Mouse (Mus musculus) adrenal gland, postnatal 4 days (tissue): ENCODE results near the gene 1700020D05Rik. TPM values are rescaled to one million over a fixed set of nuclear protein-coding genes. Genes with fewer than 3 reads are reported as not detected.

Source experiments
- DNase-seq, 2 experiments: peaks; one replicate each; pipeline ENCODE4 v3.0.0; 2021 to 2022; ENCODE audit warnings: low spot score in 2 of 2, mixed read lengths in 2 of 2
- total RNA-seq, 2 experiments: library from RNA; stranded (reverse); gene quantifications; 2 replicates each; pipeline ENCODE4 v1.2.3; 2021

1700020D05Rik gene
- total RNA-seq, 2 experiments from 2014 or later, result 3.0 to 3.5 TPM

GRCm38 (mm10) chr19:5477004-5477667 is 26.5 kb downstream of the 1700020D05Rik start:
- DNase-seq, result no peak

DNA sequence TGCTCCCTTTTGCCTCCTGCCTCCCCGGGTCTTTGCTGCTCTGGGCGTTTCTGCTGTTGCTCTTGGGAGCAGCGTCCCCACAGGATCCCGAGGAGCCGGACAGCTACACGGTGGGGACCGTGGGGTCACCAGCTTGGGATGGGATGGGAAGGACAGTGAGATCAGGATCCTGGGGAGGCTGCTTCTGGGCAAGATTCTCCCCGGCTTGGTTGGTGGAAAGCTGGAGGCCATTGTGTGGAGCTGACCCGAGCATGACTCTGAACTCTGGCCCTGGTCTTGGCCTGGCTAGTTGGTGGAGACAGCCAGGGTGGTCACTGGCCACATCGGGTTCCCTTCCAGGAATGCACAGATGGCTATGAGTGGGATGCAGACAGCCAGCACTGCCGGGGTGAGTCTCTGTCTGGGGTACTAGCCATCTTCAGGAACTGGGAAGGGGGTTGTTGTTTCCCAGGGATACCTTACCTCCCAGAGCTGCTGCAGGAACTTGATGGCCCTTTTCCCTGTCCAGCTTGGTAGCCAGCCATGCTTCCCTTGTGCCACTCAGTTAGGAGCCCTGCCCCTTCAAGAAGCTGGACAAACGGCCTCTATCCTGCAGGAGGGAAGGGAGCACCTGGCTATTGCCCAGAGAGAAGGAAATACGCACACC is 28.4 kb downstream of the 1700020D05Rik start:
- no peak for DNase-seq

DNA sequence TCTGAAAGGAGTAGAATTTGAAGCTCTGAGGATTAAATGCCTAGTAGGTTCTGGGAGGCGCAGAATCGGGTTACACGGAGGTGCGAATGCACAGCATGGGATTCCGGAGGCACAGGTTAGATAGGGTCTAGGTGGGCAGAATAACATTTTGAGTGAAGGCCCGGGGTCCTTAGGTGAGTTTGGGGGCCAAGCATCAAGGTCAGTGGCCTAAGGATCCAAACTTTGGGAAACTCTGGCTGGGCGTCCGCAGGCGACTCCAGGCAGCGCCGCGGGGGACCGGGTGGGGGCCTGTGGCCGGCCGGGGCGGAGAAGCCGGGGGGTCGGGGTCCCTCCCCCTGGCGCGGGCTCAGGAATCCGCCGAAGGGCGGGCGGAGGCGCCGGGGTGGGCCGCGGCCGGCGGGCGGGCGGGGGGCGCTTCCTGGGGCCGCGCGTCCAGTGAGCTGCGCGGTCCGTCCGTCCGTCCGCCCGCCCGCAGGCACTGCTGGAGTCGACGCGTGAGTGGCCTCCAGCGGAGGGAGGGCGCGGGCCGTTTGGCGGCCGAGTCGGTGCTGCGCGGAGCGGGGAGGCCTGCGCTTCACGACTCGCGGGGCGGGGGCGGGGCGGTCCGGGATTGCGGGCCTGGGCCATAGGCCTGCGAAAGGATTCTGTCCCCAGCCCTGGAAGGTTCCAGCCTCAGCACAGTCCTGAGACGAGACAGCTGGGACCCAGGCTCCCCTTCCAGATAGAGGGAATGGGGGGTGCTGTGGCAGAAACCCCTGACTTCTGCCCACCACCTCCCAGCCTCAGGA is 29.1 kb downstream of the 1700020D05Rik start:
- DNase-seq, result no peak

GRCm38 (mm10) chr19:5473720-5474119 is 29.9 kb downstream of the 1700020D05Rik start, which contains the start of gene Efemp2:
TSS of gene Efemp2 (plus strand) at chr19:5473954.
- peak; percentile 43 to 73 for DNase-seq

DNA sequence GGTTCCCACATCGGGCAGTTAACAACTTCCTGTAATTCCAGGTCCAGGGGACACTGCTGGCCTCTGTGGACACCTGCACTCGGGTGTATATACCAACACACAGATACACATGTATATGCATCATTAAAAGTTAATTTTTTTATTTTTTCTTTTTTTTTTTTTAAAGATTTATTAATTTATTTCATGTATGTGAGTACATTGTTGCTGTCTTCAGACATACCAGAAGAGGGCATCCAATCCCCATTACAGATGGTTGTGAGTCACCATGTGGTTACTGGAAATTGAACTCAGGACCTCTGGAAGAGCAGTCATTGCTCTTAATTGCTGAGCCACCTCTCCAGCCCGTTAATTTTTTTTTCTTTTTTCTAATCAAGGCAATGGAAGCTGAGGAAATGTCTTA is 30.7 kb downstream of the 1700020D05Rik start:
- no peak for DNase-seq

DNA sequence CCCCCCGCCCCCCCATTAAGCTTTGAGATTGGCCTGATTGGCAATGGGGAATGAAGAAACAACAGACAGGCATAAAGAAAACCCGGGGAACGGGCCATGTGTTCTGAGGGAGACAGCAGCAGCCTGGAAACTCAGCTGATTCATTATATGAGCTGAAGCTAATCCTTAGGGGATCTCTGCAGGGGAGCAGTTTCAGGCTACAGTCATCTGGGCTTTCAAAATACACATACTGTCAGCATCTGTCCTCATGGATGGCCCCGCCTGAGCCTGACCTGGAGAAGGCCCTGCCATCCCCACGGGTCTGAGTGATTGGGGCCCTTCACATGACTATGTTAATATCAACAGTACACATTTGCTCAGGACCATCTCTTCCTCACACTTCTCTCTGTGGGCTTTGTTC is 31.7 kb downstream of the 1700020D05Rik start:
- DNase-seq, result no peak

DNA sequence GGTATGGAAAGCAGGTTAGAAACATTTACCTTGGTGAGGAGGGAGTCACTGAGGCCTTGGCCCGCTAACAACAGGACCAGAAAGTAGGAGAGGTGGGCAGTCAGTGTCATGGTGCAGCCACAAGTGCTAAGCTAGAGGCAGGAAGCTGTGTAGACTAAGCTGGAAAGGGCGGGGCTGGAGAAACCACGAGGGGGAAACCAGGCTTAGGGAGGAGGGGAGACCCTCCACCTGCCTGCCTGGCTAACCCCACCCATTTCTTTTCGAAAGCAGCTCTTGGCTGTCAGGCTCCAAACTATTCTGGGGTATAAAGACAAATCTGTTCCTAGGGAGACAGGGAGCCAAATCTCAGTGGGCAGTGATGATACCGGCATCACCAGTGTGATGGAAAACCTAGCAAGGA is 35.2 kb downstream of the 1700020D05Rik start, which contains the start of gene Ctsw:
Gene Ctsw (minus strand): TSS at position 134 of the 400 bp plus-strand sequence.
- no peak for DNase-seq

- no peak for DNase-seq
Measured at GRCm38 (mm10) chr19:5466916-5467500, 36.6 kb downstream of the 1700020D05Rik start.

DNA sequence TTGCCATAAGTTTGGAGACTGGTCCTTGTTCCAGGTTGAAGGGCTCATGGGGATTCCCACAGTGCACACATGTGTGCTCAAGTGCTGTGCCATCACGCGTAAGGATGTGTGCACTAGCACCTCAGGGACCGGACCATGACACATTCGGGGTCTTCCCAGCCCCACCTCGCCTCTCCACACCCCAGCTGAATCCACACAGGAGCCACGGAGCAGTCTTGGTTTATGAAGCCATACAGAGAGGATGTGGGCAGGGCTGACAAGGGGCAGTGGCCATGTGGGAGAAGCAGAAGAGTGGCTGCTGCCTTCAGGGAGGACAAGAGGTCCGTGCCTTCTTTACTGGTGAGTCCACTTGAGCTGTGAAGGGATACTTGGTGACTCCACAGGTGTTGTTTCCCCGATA is 38.5 kb downstream of the 1700020D05Rik start:
- DNase-seq, result no peak

DNA sequence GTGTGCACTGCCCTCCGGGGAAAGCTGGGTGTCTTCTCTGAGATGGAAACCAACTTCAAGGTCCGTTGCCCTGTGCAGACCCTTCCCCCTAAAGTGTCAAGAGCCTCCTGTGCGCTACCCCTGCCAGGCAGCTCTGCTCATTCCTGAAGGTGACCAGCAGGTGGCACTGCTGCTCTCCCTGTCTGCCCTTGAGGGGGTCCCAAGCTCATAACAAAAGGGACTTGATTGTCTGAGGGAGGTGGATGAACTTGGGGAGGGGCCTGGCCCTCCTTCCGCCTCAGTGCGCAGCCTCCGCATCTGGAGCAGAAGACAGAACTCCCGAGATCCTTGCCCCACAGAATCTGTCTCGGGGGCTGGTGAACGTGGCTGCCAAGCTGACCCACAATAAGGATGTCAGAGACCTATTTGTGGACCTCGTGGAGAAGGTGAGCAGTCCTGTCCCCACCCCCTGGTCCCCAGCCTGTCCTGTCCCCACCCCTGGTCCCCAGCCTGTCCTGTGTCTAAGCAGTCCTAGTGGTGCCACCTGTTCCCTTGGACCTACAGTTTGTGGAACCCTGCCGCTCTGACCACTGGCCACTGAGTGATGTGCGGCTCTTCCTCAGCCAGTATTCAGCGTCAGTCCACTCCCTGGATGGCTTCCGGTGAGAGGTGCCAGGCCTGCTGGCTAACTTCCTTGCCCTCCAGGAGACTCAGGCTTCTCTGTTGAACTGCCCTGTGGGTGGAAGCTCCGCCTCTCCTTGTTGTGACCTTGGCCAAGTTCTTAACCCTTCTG is 39.6 kb downstream of the 1700020D05Rik start:
- no peak for DNase-seq

GRCm38 (mm10) chr19:5463212-5463611 is 40.4 kb downstream of the 1700020D05Rik start:
- DNase-seq, result no peak

GRCm38 (mm10) chr19:5461411-5461810 is 42.2 kb downstream of the 1700020D05Rik start:
- DNase-seq, result no peak

- peak; percentile 73 to 79 for DNase-seq
Measured at GRCm38 (mm10) chr19:5460465-5460911, 43.1 kb downstream of the 1700020D05Rik start, which contains the start of gene Fibp. TSS of gene Fibp (plus strand) at chr19:5460615.

GRCm38 (mm10) chr19:5459896-5460295 is 43.7 kb downstream of the 1700020D05Rik start:
- no peak for DNase-seq

- DNase-seq, result no peak
Measured at GRCm38 (mm10) chr19:5459019-5459418, 44.6 kb downstream of the 1700020D05Rik start.

DNA sequence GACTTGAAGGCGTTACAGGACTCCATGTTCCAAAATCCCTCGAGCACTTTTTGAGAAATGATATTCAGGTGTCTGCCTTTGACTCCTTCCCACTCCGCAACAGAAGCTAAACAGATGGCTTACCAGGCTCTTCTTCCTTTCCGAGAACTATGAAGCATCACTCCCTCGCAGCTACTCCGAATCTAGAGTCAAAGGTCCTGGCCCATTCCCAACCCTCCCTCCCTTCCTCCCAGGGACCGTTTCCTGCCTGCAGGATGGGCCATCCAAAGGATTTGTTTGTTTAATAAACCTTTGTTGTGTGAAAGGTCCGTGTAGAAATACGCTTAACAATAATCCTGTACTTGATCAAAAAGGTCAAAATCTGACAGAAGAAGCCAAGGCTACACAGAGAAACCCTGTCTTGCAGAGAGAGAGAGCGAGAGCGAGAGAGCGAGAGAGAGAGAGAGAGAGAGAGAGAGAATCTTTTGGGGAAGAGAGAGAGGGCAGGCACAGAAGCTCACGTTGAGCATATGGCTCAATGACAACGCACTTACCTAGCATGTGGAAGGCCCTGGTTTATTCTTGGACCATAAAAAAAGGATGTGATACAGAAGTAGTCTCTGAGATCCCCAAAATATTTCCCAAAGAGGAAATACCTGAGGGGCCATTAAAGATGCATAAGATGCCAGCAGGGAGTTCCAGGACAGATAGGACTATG is 45.7 kb downstream of the 1700020D05Rik start, which contains the start of gene Ccdc85b:
Gene Ccdc85b (minus strand): TSS at position 149 of the 697 bp plus-strand sequence.
- no peak for DNase-seq

DNA sequence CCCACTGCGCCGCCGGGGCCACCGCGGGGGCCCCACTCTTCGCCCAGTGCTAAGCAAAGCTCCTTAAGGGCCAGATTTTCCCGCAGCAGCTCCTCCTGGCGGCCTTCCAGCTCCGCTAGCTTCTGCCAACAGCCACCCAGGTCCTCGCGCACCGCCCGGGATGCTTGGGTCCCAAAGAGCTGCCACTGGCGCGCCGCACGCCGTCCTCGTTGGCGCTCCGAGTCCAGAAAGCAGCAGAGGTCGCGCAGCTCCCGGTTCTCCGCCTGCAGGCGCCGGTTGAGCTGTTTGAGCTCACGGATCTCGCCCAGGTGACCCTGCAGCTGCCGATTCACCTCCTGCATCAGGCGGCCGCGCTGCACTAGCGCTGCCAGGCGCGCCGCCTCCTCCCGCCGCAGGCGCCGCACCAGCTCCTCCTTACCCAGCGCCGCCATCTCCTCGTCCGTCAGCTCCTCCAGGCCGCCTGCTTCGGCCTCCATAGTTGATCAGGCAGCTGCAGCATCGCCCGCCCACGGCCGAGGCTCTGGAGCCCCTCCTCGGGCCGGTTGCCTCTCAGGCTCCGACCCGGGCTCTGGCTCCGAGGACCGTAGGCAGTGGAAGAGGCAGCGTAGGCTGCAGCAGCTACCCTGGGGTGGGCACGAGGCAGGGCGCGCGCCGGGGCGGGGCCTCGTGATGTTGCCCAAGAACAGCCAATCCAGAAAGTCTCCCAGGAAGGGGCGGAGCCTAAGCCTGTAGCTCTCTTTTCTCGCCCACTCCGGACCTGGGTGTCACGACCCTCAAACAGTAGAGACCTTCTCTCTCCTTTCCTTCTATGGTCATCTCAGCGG is 46.5 kb downstream of the 1700020D05Rik start:
- peak; percentile 81 to 89 for DNase-seq

DNA sequence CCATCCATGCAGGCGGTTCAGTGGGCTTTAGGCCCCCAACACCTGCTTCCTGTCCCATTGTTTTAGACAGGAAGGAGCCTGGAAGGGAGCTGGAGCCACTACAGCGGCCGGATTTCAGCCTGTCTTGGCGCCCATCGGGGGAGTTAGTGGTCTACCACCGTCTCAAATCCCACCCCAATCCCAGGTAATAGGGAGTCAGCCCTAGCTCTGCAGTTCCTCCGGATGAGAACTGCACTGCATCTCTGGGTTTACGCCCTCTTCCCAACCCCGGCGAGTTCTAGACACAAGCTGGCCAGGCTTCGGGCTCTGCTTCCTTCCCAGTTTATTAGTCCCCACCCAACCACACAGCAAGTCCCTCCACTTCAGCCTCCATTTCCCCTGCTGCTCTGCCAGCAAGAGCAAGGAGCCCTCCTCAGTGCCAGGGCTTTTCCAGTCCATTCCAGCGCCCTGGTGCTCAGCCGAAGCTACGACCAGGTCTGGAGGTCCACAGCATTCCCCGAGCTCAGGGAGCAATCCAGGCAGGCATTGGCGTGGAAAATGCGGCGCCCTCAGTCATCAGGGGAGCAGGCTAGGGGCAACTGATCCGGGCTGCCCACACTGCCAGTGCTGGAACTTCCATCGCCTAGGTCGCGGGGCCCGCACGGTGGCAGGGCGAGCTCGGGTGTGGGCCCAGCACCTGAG is 47.2 kb downstream of the 1700020D05Rik start:
- no peak for DNase-seq
